Mouse (Mus musculus) lung, postnatal 0 days (tissue): ENCODE results near the gene Map4k5.

Experiments
- CTCF ChIP-seq: IDR thresholded peaks from 2 replicates; pipeline ENCODE4 v1.5.1; 2016; ENCODE audit warnings: antibody characterized with exemption, mild to moderate bottlenecking
- EP300 ChIP-seq: IDR thresholded peaks from 2 replicates; pipeline ENCODE4 v1.6.1; 2016; ENCODE audit warnings: antibody characterized with exemption, mild to moderate bottlenecking, control low read depth

- TF ChIP-seq CTCF (no peak), EP300 (no peak)
Measured at GRCm38 (mm10) chr12:69776607-69777340, 116.2 kb downstream of the Map4k5 start.
